In the genomic region with DNA sequence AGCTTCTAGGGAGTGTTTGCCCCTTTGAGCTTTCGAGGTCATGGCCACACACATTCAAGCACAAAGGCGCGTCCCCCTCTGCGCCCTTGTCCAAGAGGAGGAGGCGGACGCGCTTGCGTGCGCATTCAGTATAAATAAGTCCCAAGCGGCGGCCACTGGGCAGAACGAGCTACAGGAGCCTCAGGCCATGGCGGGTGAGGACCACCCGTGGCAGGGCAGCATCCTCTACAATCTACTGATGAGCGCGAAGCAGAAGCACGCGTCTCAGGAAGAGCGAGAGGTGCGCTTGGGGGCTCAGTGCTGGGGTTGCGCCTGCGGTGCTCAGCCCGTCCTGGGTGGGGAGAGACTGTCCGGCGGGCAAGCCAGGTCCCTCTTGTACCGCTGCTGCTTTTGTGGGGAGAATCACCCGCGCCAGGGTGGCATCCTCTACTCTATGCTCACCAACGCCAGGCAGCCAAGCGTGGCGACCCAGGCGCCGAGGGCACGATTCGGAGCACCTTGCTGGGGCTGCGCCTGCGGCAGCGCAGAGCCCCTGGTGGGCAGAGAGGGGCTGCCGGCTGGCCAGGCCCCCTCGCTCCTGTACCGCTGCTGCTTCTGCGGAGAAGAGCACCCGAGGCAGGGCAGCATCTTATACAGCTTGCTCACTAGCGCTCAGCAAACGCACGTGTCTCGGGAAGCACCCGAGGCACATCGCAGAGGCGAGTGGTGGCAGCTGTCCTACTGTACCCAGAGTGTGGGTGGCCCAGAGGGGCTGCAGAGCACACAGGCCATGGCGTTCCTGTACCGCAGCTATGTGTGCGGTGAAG, we compare ENCODE assay signal across 8 mouse cellular contexts. TPM values are rescaled to one million over a fixed set of nuclear protein-coding genes. Genes with fewer than 3 reads are reported as not detected.
A peak's percentile ranks its signal among the peaks of the same experiment; 100 is the strongest.
DNase-seq lines count a peak whose midpoint lies in the region; ATAC-seq and TF ChIP-seq lines count a peak whose summit lies in the region.

A gene (plus strand): TSS at position 151 of the 806 bp plus-strand sequence.

- no peaks in the 10 kb centered on the region for H3K4me1 ChIP-seq in hindbrain, embryonic 12.5 days

- no peak for TF ChIP-seq CTCF in brain, embryonic 14.5 days (IDR thresholded peaks at IDR 0.05; ENCODE audit: borderline replicate concordance, extremely low read depth, insufficient read depth, insufficient read length)

- peak; percentile 12 to 22 for DNase-seq in kidney, postnatal 4 days
- DNase-seq in kidney, adult 18-20 months: no peak
- peak; percentile 36 for DNase-seq in brain, embryonic 14.5 days (ENCODE audit: low read depth)
- peak; percentile 35 for DNase-seq in neural tube, embryonic 10.5 days (ENCODE audit: extremely low spot score, low spot score)
- DNase-seq in urinary bladder, adult 2 months (ENCODE audit: low spot score): no peak
- DNase-seq in thymus, postnatal 10 days (ENCODE audit: low spot score in 2 of 2): no peak
- DNase-seq in adipocyte (ENCODE audit: low spot score): no peak

- 24% methylated on average over 53 of the region's 53 CpGs for WGBS in hindbrain, embryonic 12.5 days

- no peak within 1 kb of the TSS for H3K27ac ChIP-seq in hindbrain, embryonic 12.5 days

- H3K9me3 ChIP-seq in hindbrain, embryonic 12.5 days (replicated peaks): no peaks in the 10 kb centered on the region

- no peaks in the 10 kb centered on the region for H3K36me3 ChIP-seq in hindbrain, embryonic 12.5 days

- TF ChIP-seq POLR2A in brain, embryonic 14.5 days (IDR thresholded peaks at IDR 0.05; ENCODE audit: borderline replicate concordance, extremely low read depth, insufficient read depth, insufficient read length, poor library complexity, severe bottlenecking): no peak

- peaks cover 29% of the 10 kb centered on the region for H3K27me3 ChIP-seq in hindbrain, embryonic 12.5 days

- peak within 1 kb of the TSS; percentile 38 for H3K4me3 ChIP-seq in hindbrain, embryonic 12.5 days

- H3K4me2 ChIP-seq in hindbrain, embryonic 12.5 days (replicated peaks): peak within 1 kb of the TSS; percentile 76

- 0 out of 2 replicates have a peak within 1 kb of the TSS, but pooled peaks have one; percentile 18 for H3K9ac ChIP-seq in hindbrain, embryonic 12.5 days

- peak; percentile 67 for ATAC-seq in hindbrain, embryonic 12.5 days (ENCODE audit: low FRiP score)

RNA-seq across cellular contexts. Expression of the gene that starts here (rescaled TPM):
- 0.66 and 1.3 TPM in 2 replicates for polyA plus RNA-seq in brain, embryonic 14.5 days (2012; rRNA removed)
- 0.19 and 0.29 TPM in 2 replicates for polyA plus RNA-seq in hindbrain, embryonic 12.5 days (2016; fragmentation: Nextera tagmentation; extraction: Ambion mirVana)
- polyA plus RNA-seq in urinary bladder, adult 2 months (2012; rRNA removed): not detected in 2 replicates

Comparison
In these comparisons a context has a peak if more than half of its experiments do, and no peak if none do; other contexts are left out.
1. DNase-seq: peak in kidney, postnatal 4 days (2 of 2), brain, embryonic 14.5 days (single experiment) and neural tube, embryonic 10.5 days (single experiment); none in kidney, adult 18-20 months (single experiment), urinary bladder, adult 2 months (single experiment), thymus, postnatal 10 days (0 of 2) and adipocyte (single experiment).
2. Peak in ATAC-seq, H3K4me3 ChIP-seq, H3K9ac ChIP-seq and H3K4me2 ChIP-seq in hindbrain, embryonic 12.5 days; RNA of the gene not detected or under 1 TPM.